Mouse (Mus musculus) ZHBTc4 (cell line): ENCODE results near the gene Flad1.

ENCODE experiments used
- DNase-seq: peaks from one replicate; pipeline ENCODE4 v3.0.0-alpha.2; 2011; ENCODE audit warnings: low read depth, low spot score

Gene Flad1

GRCm38 (mm10) chr3:89395806-89396653 is 15.6 kb downstream of the Flad1 start:
- peak; percentile 91 for DNase-seq

DNA sequence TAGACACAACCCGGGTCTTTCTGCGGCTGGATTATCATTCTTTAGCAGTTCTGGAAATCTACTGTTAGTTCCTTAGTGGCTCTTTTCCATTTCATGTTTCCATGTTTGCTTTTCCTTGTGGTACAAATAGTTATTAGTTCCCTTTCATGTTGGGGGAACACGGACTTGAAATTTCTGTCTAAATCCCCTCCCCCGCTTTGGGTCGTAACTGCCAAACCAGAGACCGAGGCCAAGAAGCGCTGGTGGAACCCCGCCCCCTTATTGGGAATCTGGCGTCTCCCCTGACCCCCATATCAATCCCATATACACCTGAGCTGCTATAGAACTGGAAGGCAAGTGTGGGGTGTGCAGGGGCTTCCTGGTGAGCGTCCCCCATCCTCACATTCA is 16.3 kb downstream of the Flad1 start:
- no peak for DNase-seq

GRCm38 (mm10) chr3:89394894-89395256 is 16.8 kb downstream of the Flad1 start:
- peak; percentile 95 for DNase-seq

DNA sequence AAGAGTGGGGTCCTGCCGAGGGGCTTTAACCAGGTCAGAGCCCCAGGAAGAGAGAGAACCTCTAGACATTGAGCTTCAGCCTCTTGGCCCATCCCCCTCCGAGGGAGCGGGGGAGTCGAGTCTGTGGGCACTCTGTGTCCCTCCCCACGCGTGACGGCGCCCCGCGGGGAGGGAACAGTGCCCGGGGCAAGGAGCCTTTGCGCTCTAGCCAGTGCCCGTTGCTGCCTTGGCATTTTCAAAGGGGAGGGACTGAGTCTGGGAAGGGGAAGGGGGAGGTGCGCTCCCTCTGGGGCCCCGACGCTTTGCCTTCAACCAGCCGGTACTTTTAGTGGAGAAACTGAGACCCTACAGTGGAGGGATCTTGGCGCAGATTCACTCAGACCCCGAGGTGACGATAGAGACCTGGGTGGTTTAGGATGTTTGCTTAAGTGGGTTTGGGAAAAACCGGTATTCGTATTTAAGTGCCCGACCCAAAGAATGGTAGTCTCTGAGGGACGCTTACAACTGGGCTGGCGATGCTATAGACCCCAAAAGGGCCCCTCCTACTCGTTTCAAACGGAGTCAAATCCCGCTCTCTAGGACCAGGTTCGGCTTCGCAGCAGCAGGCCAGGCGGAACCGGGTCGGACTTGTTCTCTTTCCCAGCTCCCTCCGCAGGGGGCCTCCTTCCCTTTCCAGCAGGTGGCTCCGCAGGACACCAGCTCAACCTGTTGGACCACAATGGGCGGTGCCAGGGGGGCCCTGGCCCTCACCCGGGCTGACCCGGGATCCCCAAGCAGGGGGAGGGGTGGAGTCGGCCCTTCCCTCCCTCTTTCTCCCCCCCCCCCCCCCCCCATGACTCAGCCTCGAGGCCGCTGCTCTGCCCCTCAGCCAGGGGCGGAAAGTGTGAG is 17.4 kb downstream of the Flad1 start, which contains the start of gene Zbtb7b:
Zbtb7b (minus strand) TSS at position 771 of the 888 bp plus-strand sequence.
- DNase-seq = peak; percentile 82

DNA sequence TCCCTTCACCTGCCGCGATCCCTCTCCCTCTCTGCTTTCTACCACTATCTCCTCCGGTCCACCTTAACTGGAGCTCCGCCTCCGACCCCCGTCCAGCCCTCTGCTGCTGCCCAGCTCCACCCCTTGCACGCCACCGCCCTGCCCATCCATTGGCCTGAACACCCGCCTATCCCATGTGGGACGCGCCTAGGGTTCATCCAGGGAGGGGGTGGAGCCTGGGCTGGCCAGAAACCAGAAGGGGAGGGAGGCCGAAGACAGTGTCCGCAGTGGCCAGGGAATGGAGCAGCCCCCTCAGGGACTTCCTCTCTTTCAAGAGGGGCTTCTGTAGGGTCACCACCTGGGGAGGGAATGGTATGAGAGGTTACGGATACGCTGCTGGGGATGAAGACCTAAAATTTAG is 18.1 kb downstream of the Flad1 start:
- peak; percentile 98 for DNase-seq

- no peak for DNase-seq
These were observed 18.8 kb downstream of the Flad1 start for GRCm38 (mm10) chr3:89392871-89393311.

DNA sequence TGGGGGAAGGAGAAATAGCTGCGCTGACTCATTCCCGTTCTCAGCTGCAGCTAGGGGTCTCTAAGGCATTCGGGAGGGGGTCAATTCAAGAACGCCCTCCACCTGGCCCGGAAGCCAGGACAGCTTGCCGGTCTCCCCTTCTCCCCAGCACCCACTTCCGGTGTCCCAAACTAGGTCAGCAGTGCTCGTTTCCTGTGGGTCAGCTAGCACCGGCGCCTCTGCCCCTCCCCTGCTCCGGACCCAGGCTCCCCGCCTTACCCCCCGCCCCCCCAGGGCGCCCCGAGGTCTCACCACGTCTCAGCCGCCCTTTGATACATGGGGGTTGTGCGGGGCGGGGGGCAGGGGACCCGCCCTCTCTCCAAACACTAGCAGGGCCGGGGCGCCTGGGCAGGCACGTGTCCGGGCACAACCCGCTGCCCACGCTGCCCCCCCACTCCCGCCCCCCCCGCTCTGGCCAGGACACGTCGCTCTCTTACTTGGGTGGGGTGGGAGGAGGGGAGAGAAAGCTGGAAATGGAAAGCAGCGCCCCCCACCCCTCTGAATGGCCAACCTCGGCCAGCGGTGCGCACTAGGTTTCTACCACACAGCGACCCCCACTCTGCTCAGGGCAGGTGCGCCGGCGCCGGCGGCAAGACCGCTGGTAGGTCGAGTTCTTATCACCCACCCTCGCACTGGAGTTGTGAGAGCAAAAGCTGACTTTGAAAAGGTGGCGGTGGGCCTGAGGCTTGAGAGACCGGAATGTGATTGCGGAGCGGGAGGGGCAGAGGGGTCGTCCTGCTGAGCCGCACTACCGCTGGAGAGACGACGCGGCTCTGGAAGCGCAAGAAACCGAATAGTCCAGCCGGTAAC is 19.8 kb downstream of the Flad1 start:
- DNase-seq = peak; percentile 68

GRCm38 (mm10) chr3:89390699-89391662 is 20.7 kb downstream of the Flad1 start:
- no peak for DNase-seq

DNA sequence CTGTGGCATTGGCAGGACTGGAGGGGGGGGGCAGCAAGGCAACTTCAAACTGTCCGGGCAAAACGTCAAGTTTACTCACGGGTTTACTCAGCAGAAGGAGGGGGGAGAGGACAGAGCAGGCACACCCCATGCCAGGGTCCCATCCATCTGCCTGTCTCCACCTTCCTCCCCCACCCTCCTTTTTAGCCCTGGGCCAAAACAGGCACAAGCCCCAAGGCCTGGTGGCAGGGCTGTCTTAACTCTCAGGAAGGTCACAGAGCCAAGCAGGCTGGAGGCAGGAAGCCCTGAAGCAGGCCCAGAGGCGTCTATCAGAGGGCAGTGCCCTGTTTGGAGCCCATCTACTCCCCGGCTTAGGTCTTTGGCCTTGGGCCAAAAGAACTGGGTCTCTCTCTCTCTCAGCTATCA is 21.6 kb downstream of the Flad1 start:
- DNase-seq = no peak

DNA sequence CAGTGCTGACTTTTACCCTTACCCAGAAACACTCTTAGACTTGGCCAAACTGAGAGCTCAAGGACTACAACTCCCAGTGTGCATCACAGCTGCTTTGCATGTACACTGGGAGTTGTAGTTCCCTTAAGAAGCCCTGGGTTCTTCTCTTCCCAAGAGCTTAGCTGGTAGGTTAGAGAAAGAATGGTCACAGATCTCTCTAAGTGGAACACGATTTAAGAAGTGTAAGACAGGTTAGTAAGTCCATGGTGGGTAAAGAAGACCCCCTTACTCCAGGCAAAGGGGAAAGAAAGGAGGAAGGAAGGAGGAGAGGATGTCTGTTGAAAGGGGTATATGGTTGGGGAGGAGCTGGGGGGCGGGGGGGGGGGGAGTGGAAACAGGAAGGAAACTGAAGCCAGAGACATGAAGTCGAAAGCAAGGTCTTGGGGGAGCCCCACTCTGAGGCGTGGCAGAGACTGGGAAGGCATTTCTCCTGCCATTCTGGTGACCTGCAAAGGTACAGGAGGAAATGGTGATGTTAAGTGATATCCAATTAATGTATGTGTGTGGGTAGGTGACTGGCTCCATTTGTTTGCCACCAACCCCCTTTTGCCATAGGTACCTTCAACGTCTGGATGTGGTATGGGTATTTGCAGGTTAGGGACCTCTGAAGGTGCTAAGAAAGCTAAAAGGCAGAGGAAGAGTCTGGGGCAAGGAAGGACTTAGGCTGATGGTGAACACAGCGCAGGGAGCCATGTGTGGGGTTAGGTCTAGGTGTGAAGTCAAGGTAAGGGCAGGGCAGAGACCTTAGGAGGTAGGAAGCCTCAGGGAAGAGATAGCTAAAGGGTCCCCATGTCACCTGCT is 22.5 kb downstream of the Flad1 start:
- DNase-seq = peak; percentile 76

- no peak for DNase-seq
These were observed 23.4 kb downstream of the Flad1 start for GRCm38 (mm10) chr3:89388134-89388881.

DNA sequence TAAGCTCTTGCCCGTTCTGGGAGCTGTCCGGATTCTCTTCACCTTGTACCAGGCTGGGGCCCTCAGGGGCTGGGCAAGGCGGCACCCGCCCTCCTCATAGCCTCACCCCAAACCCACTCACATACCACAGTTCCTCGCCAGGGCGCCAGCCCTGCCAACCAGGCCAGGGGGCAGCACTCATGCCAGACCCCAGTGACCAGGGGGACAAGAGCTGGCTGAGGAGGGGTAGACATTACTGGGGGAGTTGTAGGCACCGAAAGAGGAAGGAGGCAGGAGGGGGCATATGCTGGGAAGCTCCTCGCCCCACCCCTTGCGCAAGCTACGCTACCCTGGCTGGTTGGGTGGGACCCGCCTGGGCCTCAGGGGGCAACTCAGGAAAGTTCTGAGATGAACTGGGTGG is 24.0 kb downstream of the Flad1 start:
- no peak for DNase-seq

- no peak for DNase-seq
These were observed 24.9 kb downstream of the Flad1 start for GRCm38 (mm10) chr3:89386438-89387420.

DNA sequence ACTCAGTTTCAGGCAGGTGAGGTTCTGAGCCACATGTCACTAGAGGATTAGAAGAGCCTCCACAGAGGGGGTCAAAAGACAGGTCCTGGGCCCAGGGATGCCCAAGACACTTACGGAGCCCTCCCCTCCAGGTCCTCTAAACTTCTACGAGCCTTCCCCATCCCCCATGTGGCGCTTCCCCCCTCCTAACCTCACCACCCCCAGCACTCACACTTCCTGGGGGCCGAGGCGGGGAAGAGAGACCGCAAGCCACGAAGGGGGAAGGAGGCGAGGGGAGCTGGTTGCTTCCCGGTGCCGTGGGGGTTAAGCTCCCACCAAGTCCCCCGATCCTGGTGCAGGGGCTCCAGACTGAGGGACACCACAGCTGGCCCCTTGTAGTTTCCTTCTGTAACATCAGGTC is 26.2 kb downstream of the Flad1 start:
- no peak for DNase-seq

DNA sequence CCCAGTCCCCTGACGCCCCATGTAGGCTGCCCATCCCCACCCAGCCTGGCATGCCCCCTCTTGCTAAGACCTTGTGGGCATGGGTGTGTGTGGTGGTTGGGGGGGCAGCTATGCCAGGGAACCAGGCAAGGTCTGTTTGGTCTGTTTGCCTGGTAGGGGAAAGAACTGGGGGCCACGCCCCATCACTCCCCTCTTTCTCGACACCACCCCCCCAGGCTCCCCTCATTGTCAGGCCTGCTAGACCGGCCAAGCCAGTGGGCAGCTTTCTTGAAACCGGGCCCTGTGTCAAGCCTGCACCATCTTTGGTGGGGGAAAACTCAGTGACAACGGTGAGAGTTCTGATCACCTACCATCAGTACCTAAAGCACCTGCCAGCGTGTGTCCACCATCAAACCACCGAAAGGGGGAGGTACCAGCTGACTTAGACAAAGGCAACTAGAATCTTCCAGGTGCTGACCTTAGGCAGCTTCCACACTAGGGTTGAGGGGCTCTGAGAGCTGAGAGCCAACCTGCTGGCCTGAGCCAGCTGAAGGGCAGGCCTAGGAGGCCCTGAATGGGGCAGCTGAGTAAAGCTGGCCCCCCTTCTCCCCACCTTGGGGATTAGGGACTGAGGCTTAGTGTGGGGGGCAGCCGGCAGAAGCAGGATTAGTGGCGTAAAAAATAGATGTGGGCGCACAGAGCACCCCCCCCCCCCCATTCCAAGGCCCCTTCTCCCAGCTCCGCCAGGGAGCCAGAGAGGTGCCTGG is 27.2 kb downstream of the Flad1 start:
- DNase-seq = no peak

- DNase-seq = no peak
These were observed 27.9 kb downstream of the Flad1 start for GRCm38 (mm10) chr3:89383651-89384255.
